Mouse (Mus musculus): Measurements from ENCODE around the gene Rbfox3. TPM values are rescaled to one million over a fixed set of nuclear protein-coding genes. Genes with fewer than 3 reads are reported as not detected.

The Rbfox3 gene
- total RNA-seq, 2 experiments from 2014 or later: 0.11 to 0.14 TPM

GRCm38 (mm10) chr11:118906824-118907470 lies 4.5 kb downstream of the Rbfox3 start:
- intact Hi-C loops (cut with DNase I): no loop called here
- DNase-seq: no peak

- intact Hi-C loops (cut with DNase I): no loop called here
- DNase-seq: no peak
These were observed 5.1 kb downstream of the Rbfox3 start for GRCm38 (mm10) chr11:118906131-118906823.

- DNase-seq: no peak
- intact Hi-C loops (cut with DNase I): no loop called here
These were observed 5.7 kb downstream of the Rbfox3 start for GRCm38 (mm10) chr11:118905656-118906055.

GRCm38 (mm10) chr11:118904253-118904652 lies 7.1 kb downstream of the Rbfox3 start:
- DNase-seq: no peak
- intact Hi-C loops (cut with DNase I): no loop called here

- no peak for DNase-seq
- intact Hi-C loops (cut with DNase I): no loop called here
These were observed 11.4 kb downstream of the Rbfox3 start for GRCm38 (mm10) chr11:118899771-118900545.

GRCm38 (mm10) chr11:118898643-118899042 lies 12.8 kb downstream of the Rbfox3 start:
- intact Hi-C loops (cut with DNase I): no loop called here
- DNase-seq: no peak

- intact Hi-C loops (cut with DNase I): no loop called here
These were observed 13.2 kb downstream of the Rbfox3 start for GRCm38 (mm10) chr11:118898156-118898555.

GRCm38 (mm10) chr11:118897114-118897841 lies 14.1 kb downstream of the Rbfox3 start:
- DNase-seq: no peak
- intact Hi-C loops (cut with DNase I): no loop called here

More at GRCm38 (mm10) chr11:118898156-118898555, 13.2 kb downstream of the Rbfox3 start:
- no peak for DNase-seq

GRCm38 (mm10) chr11:118896032-118896675 lies 15.2 kb downstream of the Rbfox3 start:
- DNase-seq: no peak

GRCm38 (mm10) chr11:118894835-118895234 lies 16.6 kb downstream of the Rbfox3 start:
- intact Hi-C loops (cut with DNase I): no loop called here

More at GRCm38 (mm10) chr11:118896032-118896675, 15.2 kb downstream of the Rbfox3 start:
- intact Hi-C loops (cut with DNase I): no loop called here

GRCm38 (mm10) chr11:118894196-118894595 lies 17.2 kb downstream of the Rbfox3 start:
- intact Hi-C loops (cut with DNase I): no loop called here
- DNase-seq: no peak

More at GRCm38 (mm10) chr11:118894835-118895234, 16.6 kb downstream of the Rbfox3 start:
- DNase-seq: no peak

- DNase-seq: no peak
- intact Hi-C loops (cut with DNase I): no loop called here
These were observed 18.5 kb downstream of the Rbfox3 start for GRCm38 (mm10) chr11:118892876-118893275.

GRCm38 (mm10) chr11:118891516-118891915 lies 19.9 kb downstream of the Rbfox3 start:
- intact Hi-C loops (cut with DNase I): no loop called here
- DNase-seq: no peak

- DNase-seq: no peak
- intact Hi-C loops (cut with DNase I): no loop called here
These were observed 20.4 kb downstream of the Rbfox3 start for GRCm38 (mm10) chr11:118890992-118891398.

- intact Hi-C loops (cut with DNase I): no loop called here
- no peak for DNase-seq
These were observed 20.9 kb downstream of the Rbfox3 start for GRCm38 (mm10) chr11:118890474-118890873.

GRCm38 (mm10) chr11:118889500-118889899 lies 21.9 kb downstream of the Rbfox3 start:
- intact Hi-C loops (cut with DNase I): no loop called here
- DNase-seq: no peak

- intact Hi-C loops (cut with DNase I): no loop called here
- no peak for DNase-seq
These were observed 23.0 kb downstream of the Rbfox3 start for GRCm38 (mm10) chr11:118888426-118888825.

GRCm38 (mm10) chr11:118887206-118887605 lies 24.2 kb downstream of the Rbfox3 start:
- DNase-seq: no peak
- intact Hi-C loops (cut with DNase I): no loop called here

GRCm38 (mm10) chr11:118886269-118886965 lies 25.0 kb downstream of the Rbfox3 start:
- intact Hi-C loops (cut with DNase I): no loop called here
- DNase-seq: no peak

GRCm38 (mm10) chr11:118885604-118886003 lies 25.8 kb downstream of the Rbfox3 start:
- intact Hi-C loops (cut with DNase I): no loop called here
- no peak for DNase-seq

All from heart, postnatal 36 days (tissue).